Mouse (Mus musculus) monocyte, adult 2 months (primary cell): ENCODE data around the gene Oaz3.

Experiments
- DNase-seq, 2 experiments: peaks; one replicate each; pipeline ENCODE4 v3.0.0; 2022; ENCODE audit warnings: low spot score in 2 of 2, low read depth in 1 of 2

Oaz3 gene

GRCm38 (mm10) chr3:94389420-94389819, 54.3 kb downstream of the Oaz3 start:
- no peak for DNase-seq

- no peak for DNase-seq
Measured at GRCm38 (mm10) chr3:94388047-94388446, 55.7 kb downstream of the Oaz3 start.

- DNase-seq, result no peak
Measured at GRCm38 (mm10) chr3:94387391-94387790, 56.3 kb downstream of the Oaz3 start.

GRCm38 (mm10) chr3:94386671-94387070, 57.0 kb downstream of the Oaz3 start:
- no peak for DNase-seq

GRCm38 (mm10) chr3:94383476-94383875, 60.2 kb downstream of the Oaz3 start:
- no peak for DNase-seq
